Mouse (Mus musculus) ES-Bruce4 (cell line): Measurements from ENCODE around the gene Dnajc17.

ENCODE experiments used
- CTCF ChIP-seq: IDR thresholded peaks from one replicate; pipeline ENCODE4 v1.8.1; 2011; ENCODE audit warnings: low read depth, low read length
- EP300 ChIP-seq: IDR thresholded peaks from 2 replicates; pipeline ENCODE4 v1.6.1; 2011; ENCODE audit warnings: low read depth, low read length; ENCODE audit not compliant: insufficient read depth

DNA sequence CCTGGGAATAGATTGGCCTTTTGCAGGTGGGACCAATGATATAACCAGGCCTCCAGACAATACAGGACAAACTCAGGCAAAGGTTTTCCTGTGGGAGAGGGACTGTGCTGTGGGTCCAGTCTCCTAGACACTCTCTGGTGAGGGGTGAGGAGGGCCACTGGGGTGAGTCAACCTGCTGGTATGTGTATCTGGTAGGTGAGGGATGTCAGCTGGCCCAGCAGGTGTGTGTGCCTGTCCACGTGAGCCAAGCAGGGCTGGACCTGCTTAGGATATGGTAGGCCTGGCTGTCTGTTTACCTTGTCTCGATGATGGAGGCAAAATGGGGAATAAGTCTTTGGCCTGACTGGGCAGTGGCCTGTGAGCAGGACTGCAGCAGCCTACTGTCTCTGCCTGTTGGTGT lies 30.1 kb upstream of the Dnajc17 start:
- TF ChIP-seq CTCF = no peak
- TF ChIP-seq EP300 = 0 out of 2 replicates have a peak, but pooled peaks have one; percentile 28
